Mouse (Mus musculus) hindlimb bud, embryonic 11.5 days (tissue): ENCODE data around the gene Calhm6.

ENCODE experiments used
- DNase-seq: peaks from one replicate; pipeline ENCODE4 v3.0.0-alpha.2; 2012; ENCODE audit warnings: low read depth, low spot score; ENCODE audit errors: extremely low spot score

The Calhm6 gene

DNA sequence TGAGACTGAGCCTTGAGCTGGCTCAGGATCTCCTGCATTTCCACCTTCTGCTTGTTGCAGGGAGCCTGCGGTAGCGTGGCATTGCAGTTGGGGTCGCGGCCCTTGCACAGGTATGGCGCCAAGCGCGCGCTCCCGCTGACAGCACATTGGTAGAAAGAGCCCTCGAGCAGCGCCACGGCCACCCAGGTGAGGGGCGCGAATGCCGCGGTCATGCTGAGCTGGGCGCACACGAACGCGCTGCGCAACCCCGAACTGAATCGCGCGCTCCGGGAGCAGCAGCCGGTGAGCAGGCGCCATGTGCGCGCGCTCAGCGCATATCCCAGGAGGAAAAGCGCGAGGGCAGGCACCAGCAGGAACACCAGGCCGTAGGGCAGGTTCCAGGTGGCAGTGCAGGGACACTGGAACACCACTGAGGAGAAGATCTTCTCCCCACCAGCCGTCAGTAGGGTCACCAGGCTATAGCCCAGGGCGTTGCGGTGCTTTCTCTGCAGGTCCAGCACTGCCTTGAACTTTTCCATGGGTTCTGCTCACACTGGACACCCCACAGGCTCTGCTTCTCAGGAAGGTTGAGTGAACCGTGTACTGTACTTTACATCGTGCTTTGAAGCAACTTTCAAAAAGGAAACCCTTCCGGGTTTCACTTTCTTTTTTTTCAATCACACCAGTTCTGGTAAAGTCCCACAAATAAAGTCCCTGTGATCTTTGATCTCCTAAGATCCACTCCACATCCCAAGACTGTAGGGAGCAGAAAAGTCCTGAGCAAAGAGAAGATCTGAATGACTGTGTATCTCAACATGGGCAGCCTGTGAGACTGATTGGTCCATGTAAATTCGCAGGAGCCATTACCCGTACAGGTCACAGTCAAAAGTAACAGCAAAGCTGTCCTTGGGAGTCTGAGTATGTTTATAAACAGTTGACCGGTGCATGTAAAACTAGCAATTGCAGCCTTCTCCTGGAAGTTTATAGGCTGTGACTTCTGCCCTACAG lies at the start of gene Calhm6:
Gene Calhm6, minus strand, starts transcription at position 593 of the 987 bp plus-strand sequence.
- DNase-seq, result no peak

DNA sequence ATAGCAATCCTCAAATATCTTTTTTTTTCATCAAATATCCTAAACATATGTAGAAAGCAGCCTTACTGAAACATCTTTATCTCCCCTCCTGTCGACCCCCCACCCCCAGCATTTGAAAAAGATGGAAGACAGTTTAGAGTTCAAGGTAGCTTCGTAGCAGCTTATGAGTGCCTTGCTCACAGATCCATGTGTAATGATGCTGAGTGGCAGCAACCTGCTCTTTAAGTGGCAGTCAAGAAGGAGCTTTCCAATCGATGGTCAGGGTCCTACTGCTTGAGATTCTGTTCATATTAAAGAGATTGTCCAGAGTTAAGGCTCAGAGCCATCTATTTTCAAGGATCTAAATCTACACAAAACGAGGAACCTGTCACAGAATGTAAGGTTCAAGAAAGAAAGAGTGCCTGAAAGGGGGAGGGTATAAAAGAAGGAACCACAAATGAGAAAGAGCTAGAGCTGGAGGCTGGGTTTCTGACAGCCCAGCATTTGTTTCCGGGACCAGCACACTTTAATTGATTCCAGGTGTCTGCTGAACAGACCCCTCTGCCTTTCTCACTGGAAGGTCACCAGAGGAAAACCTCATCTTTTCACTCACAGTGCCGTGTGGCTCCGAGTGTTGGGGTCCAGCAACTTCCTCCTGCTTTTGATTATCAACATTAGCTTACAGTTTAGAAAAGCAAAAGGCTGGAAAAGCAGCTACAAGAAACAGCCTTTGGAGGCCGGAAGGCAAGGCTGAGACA lies 48.3 kb upstream of the Calhm6 start:
- DNase-seq, result peak; percentile 86

- DNase-seq, result no peak
Measured at GRCm38 (mm10) chr10:34172663-34173282, 45.0 kb upstream of the Calhm6 start.

GRCm38 (mm10) chr10:34171660-34172059 lies 43.9 kb upstream of the Calhm6 start:
- no peak for DNase-seq

DNA sequence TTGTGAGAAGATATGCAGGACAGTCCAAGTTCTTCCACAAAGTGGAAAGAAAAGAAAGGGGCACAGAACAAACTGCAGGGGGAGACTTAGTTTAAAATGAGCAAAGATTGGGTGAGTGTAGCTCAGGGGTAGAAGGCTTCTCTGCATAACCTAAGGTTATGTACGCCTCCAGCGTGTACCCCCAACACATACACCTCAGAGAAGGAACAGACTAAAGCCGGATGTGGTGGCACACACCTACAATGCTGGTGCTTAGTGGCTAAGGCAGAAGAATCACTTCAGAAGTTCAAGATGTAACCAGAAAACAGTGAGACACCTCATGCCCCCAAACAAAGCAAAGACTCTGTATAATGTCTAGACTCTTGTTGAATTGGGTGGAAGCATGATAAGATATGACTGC lies 43.4 kb upstream of the Calhm6 start:
- DNase-seq, result no peak

DNA sequence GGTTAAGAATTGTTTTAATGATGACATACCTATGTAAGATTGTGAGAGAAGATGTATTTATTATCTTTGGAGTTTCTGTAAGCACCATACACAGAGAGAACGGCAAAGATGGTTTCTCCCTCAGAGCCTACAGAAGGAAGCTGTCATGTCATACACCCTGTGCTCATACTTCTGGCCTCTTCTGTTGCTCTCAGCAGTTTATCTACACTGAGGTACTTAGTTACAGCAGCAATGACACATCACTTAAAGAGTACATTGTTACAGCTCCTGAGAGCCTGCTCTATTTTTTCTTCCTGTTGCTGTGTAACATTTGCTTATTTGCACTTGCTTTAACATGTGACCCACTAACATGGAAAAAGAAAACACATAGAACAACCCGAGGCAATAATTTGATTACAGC lies 39.2 kb upstream of the Calhm6 start:
- no peak for DNase-seq

- no peak for DNase-seq
Measured at GRCm38 (mm10) chr10:34155796-34156554, 28.2 kb upstream of the Calhm6 start.

DNA sequence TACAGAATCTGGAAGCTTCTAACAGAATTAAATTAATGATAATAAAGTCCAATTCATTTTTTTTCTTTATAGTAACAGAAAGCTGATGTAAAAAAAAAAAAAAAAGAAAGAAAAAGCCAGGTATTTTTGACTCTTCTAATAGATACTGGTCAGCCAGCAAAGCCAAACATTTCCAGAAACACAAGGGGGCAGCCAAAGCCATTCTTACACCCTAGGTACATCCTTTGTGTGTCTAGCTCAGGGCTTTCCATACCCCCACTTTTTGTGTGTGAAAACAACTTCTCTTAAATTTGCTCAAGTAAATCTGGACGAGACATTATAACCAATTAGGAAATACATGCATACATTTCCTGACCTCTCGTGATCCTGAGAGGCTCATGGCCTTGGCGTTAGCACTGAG lies 24.0 kb upstream of the Calhm6 start:
- DNase-seq, result no peak

DNA sequence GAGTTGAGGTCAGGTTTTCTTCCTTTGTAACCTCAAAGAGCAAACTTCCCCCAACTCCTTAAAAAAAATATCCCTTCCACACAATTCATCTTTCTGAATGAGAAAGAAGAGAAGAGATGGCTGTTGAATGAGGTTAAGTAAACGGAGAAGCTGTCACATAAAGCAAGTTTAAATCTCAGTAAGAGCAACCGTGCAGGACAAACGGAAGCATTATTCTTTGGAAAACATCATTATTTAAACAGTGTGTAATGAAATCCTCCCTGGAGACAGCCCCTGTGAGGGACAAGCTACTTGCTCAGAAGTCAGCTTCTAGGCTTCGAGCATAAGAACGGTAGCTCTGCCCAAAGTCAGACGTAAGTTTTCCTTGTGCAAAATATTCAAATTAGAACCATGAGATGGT lies 22.7 kb upstream of the Calhm6 start:
- DNase-seq, result no peak

DNA sequence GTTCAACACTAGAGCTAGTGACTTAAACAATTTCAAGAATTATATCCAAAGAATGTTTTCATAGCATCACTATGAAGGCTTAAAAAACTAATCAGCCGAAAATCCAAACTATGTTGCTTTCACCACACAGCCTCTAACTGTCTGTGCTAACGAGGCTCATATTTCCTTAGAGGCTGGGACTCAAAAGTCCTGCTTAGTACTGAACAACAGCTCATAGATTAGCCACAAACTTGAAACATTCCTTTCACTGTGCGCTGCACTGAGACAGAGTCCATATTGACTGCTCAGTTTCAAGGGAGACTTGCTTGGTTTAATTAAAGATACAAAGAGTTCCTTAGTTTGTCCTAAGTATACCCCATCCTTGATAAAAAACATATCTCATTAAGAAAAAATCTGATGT lies 22.0 kb upstream of the Calhm6 start:
- no peak for DNase-seq

GRCm38 (mm10) chr10:34141693-34142092 lies 13.9 kb upstream of the Calhm6 start:
- no peak for DNase-seq

- no peak for DNase-seq
Measured at GRCm38 (mm10) chr10:34139768-34140167, 12.0 kb upstream of the Calhm6 start.

- DNase-seq, result no peak
Measured at GRCm38 (mm10) chr10:34138027-34138426, 10.2 kb upstream of the Calhm6 start.

DNA sequence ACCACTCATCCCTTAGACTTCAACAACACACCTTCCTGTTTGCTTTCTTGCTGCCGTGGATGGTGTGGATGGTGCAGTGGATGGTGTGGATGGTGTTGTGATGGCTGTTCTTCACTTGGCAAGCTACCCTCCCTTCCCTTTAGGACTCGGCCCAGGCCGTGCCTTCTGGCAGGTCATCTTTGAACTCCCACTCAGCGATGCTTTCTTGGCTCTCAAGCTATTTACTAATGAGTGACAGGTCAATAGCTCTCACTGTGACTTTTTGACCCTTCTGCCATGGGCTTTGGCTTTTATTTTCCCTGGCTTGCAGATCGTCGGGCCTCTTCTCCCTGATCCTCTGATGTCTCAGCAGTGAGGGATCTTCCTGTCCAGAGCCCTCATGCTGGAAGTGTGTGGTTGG lies 8.6 kb upstream of the Calhm6 start:
- no peak for DNase-seq

GRCm38 (mm10) chr10:34131356-34131755 lies 3.6 kb upstream of the Calhm6 start:
- DNase-seq, result no peak

- no peak for DNase-seq
Measured at GRCm38 (mm10) chr10:34128391-34128790, 607 bp upstream of the Calhm6 start.

DNA sequence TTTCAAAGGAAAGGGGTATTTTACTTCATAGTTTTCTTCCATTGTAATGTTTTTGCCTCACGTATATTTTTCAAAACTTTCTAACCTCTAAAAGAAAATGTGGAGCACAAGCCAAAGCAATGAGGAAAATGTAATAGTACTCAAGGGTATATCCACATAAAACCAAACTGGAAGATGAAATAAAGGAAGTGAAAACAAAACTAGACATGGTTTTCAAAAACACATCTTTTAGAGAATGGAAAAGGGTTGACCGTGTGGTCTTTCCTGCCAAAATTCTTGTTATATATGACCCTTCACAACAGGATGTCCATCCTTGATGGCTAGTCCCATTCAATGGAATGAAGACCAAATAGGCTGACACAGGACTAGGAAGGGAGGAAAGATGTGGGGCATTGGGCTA lies 9.4 kb downstream of the Calhm6 start:
- DNase-seq, result no peak

GRCm38 (mm10) chr10:34117770-34118169 lies 10.0 kb downstream of the Calhm6 start:
- no peak for DNase-seq

- no peak for DNase-seq
Measured at GRCm38 (mm10) chr10:34117131-34117530, 10.7 kb downstream of the Calhm6 start.

- DNase-seq, result no peak
Measured at GRCm38 (mm10) chr10:34111964-34112738, 15.6 kb downstream of the Calhm6 start.
